In genomic region chr11:113184095-113184494, GRCm38 (mm10) we compare ENCODE assay signal across 12 mouse cellular contexts.
DNase-seq lines count a peak whose midpoint lies in the region; ATAC-seq and TF ChIP-seq lines count a peak whose summit lies in the region.
"Had no signal": no experiment of that assay in that cellular context is flagged by ENCODE, and none has a peak within 500 bp of the region (broad histone marks: within the 10 kb centered on the region; RNA-seq: fewer than 3 reads in every experiment).

No protein-coding gene starts in this region.

- no peaks in the 10 kb centered on the region for H3K9me3 ChIP-seq in forebrain, embryonic 10.5 days
- H3K9me3 ChIP-seq in forebrain, postnatal 0 days (ENCODE audit: low read length), result no peaks in the 10 kb centered on the region
- no peaks in the 10 kb centered on the region for H3K9me3 ChIP-seq in neural tube, embryonic 11.5 days (ENCODE audit: control insufficient read depth, low read length)
- H3K9me3 ChIP-seq in limb, embryonic 10.5 days (replicated peaks), result no peaks in the 10 kb centered on the region
- H3K9me3 ChIP-seq: liver, embryonic 15.5 days; stomach, embryonic 15.5 days had no signal

- H3K4me2 ChIP-seq in forebrain, postnatal 0 days (ENCODE audit: low read depth), result no peak overlapping the region
- 0 out of 2 replicates have a peak overlapping the region, but pooled peaks have one; percentile 16 for H3K4me2 ChIP-seq in neural tube, embryonic 11.5 days (ENCODE audit: low read depth)
- H3K4me2 ChIP-seq: liver, embryonic 15.5 days; stomach, embryonic 15.5 days had no signal

- no peak for ATAC-seq in forebrain, postnatal 0 days
- 0 out of 2 replicates have a peak, but pooled peaks have one; percentile 15 for ATAC-seq in neural tube, embryonic 11.5 days (ENCODE audit: insufficient read depth, low FRiP score, low TSS enrichment)

- peak overlapping the region; percentile 90 for H3K27ac ChIP-seq in forebrain, embryonic 10.5 days
- H3K27ac ChIP-seq in forebrain, postnatal 0 days (ENCODE audit: low read depth, low read length), result no peak overlapping the region
- H3K27ac ChIP-seq in neural tube, embryonic 11.5 days (ENCODE audit: low read depth, low read length), result peak overlapping the region; percentile 81
- peak overlapping the region; percentile 82 for H3K27ac ChIP-seq in limb, embryonic 10.5 days
- H3K27ac ChIP-seq: liver, embryonic 15.5 days; stomach, embryonic 15.5 days had no signal

- no peak for TF ChIP-seq CTCF in forebrain, postnatal 0 days (IDR thresholded peaks at IDR 0.05; ENCODE audit: low read depth)

- no peak overlapping the region for H3K9ac ChIP-seq in forebrain, postnatal 0 days
- H3K9ac ChIP-seq in neural tube, embryonic 11.5 days (ENCODE audit: low read length), result 0 out of 2 replicates have a peak overlapping the region, but pooled peaks have one; percentile 2
- H3K9ac ChIP-seq: liver, embryonic 15.5 days; stomach, embryonic 15.5 days had no signal

- DNase-seq in forebrain, embryonic 10.5 days (ENCODE audit: extremely low spot score, low spot score), result no peak
- DNase-seq in forebrain, postnatal 0 days, result no peak
- DNase-seq in neural tube, embryonic 11.5 days (ENCODE audit: low spot score), result peak; percentile 56
- no peak for DNase-seq in neural tube, embryonic 10.5 days (ENCODE audit: extremely low spot score, low spot score)
- no peak for DNase-seq in limb, embryonic 10.5 days (ENCODE audit: low spot score)
- peak; percentile 83 for DNase-seq in retina, postnatal 1 day
- no peak for DNase-seq in left cerebral cortex, adult 18-20 months (ENCODE audit: low spot score in 2 of 2)
- DNase-seq in liver, result no peak
- DNase-seq: adrenal gland, adult 8-10 months; right cerebral cortex, postnatal 25 days had no signal

- H3K4me1 ChIP-seq in forebrain, embryonic 10.5 days, result peaks cover 98% of the 10 kb centered on the region
- H3K4me1 ChIP-seq in forebrain, postnatal 0 days (ENCODE audit: insufficient read depth), result 0 out of 2 replicates have a peak, but pooled peaks cover 4% of the 10 kb centered on the region
- H3K4me1 ChIP-seq in neural tube, embryonic 11.5 days (ENCODE audit: control insufficient read depth, insufficient read depth, low read length), result peaks cover 49% of the 10 kb centered on the region
- peaks cover 85% of the 10 kb centered on the region for H3K4me1 ChIP-seq in limb, embryonic 10.5 days
- H3K4me1 ChIP-seq: liver, embryonic 15.5 days had no signal

- 12% methylated on average over 9 of the region's 9 CpGs for WGBS in forebrain, embryonic 10.5 days
- 5% methylated on average over 9 of the region's 9 CpGs for WGBS in forebrain, postnatal 0 days
- 9% methylated on average over 9 of the region's 9 CpGs for WGBS in neural tube, embryonic 11.5 days
- WGBS in limb, embryonic 10.5 days, result 38% methylated on average over 9 of the region's 9 CpGs

- peaks cover 28% of the 10 kb centered on the region for H3K27me3 ChIP-seq in forebrain, embryonic 10.5 days (ENCODE audit: poor library complexity, severe bottlenecking)
- no peaks in the 10 kb centered on the region for H3K27me3 ChIP-seq in forebrain, postnatal 0 days (ENCODE audit: insufficient read depth, low read length)
- no peaks in the 10 kb centered on the region for H3K27me3 ChIP-seq in neural tube, embryonic 11.5 days (ENCODE audit: control insufficient read depth, insufficient read depth, low read length)
- no peaks in the 10 kb centered on the region for H3K27me3 ChIP-seq in limb, embryonic 10.5 days (ENCODE audit: low read depth, poor library complexity, severe bottlenecking)
- H3K27me3 ChIP-seq: liver, embryonic 15.5 days; stomach, embryonic 15.5 days had no signal

- no peaks in the 10 kb centered on the region for H3K36me3 ChIP-seq in forebrain, embryonic 10.5 days (replicated peaks)
- H3K36me3 ChIP-seq in forebrain, postnatal 0 days (ENCODE audit: insufficient read depth), result no peaks in the 10 kb centered on the region
- no peaks in the 10 kb centered on the region for H3K36me3 ChIP-seq in neural tube, embryonic 11.5 days (ENCODE audit: control insufficient read depth, insufficient read depth, low read length)
- H3K36me3 ChIP-seq in limb, embryonic 10.5 days, result no peaks in the 10 kb centered on the region
- H3K36me3 ChIP-seq: liver, embryonic 15.5 days; stomach, embryonic 15.5 days had no signal

- peak overlapping the region; percentile 12; the same call in 1 of the 2 replicates for H3K4me3 ChIP-seq in forebrain, embryonic 10.5 days
- H3K4me3 ChIP-seq in forebrain, postnatal 0 days (ENCODE audit: low read depth, low read length), result no peak overlapping the region
- no peak overlapping the region for H3K4me3 ChIP-seq in neural tube, embryonic 11.5 days (ENCODE audit: low read depth, low read length)
- H3K4me3 ChIP-seq in limb, embryonic 10.5 days, result no peak overlapping the region
- H3K4me3 ChIP-seq: liver, embryonic 15.5 days; stomach, embryonic 15.5 days had no signal

Comparison
In these comparisons a context has a peak if more than half of its experiments do, and no peak if none do; other contexts are left out.
1. DNase-seq: peak in neural tube, embryonic 11.5 days (single experiment) and retina, postnatal 1 day (single experiment); none in forebrain, embryonic 10.5 days (single experiment), forebrain, postnatal 0 days (single experiment), neural tube, embryonic 10.5 days (single experiment), limb, embryonic 10.5 days (single experiment), left cerebral cortex, adult 18-20 months (0 of 2) and liver (single experiment).